Mouse (Mus musculus) brain, embryonic 14.5 days (tissue): ENCODE data around the gene Sebox.

Experiments used
- CTCF ChIP-seq: fragments of 200-500 bp; IDR thresholded peaks from 2 replicates; pipeline ENCODE4 v1.5.1; 2012; ENCODE audit warnings: inconsistent platforms, mild to moderate bottlenecking, moderate library complexity, borderline replicate concordance; ENCODE audit not compliant: insufficient read depth, insufficient read length; ENCODE audit errors: extremely low read depth
- POLR2A ChIP-seq: fragments of 200-500 bp; IDR thresholded peaks from 2 replicates; pipeline ENCODE4 v1.6.1; 2012; ENCODE audit warnings: mild to moderate bottlenecking, inconsistent platforms, borderline replicate concordance; ENCODE audit not compliant: poor library complexity, insufficient read depth, insufficient read length, severe bottlenecking; ENCODE audit errors: extremely low read depth

GRCm38 (mm10) chr11:78531046-78531445 is 27.8 kb downstream of the Sebox start:
- TF ChIP-seq CTCF (no peak), POLR2A (no peak)
